Comparison of ENCODE assay signal across 9 mouse cellular contexts in the genomic region with DNA sequence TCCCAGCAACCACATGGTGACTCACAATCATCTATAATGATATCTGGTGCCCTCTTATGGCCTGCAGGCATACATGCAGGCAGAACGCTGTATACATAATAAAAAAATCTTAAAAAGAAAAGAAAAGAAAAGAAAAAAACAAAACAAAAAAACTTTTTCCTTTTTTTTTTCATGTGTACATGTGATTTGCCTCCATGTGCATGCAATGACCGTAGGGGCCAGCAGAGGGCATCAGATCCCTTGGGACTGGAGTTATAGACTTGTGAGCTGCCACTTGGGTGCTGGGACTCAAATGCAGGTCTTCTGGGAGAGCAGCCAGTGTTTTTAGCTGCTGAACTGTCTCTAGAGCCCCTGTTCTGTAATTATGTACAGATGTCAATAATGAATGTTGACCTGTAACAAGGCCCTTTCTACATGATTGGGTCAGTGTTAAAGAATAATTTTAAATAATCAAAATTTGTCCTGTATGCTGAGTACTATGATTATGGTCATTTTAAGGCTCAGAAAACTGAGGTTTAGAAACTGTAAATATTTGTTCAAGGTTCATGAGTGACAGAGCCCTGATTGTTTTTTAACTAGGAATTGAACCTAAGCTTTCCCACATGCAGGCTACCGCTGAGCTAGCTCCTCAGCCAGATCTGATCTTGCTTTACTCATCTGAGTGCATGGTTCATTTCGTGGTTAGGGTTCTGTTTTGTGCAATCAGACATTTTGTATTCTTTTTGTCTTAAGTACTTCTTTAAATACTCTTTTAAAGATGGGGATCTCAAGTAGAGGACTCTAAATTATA. TPM values are rescaled to one million over a fixed set of nuclear protein-coding genes. Genes with fewer than 3 reads are reported as not detected.
DNase-seq lines count a peak whose midpoint lies in the region; ATAC-seq and TF ChIP-seq lines count a peak whose summit lies in the region.
"Had no signal": no experiment of that assay in that cellular context is flagged by ENCODE, and none has a peak within 500 bp of the region (broad histone marks: within the 10 kb centered on the region; RNA-seq: fewer than 3 reads in every experiment).

No protein-coding gene starts in this region.

- H3K9me3 ChIP-seq in forebrain, postnatal 0 days (ENCODE audit: low read length): no peaks in the 10 kb centered on the region
- no peaks in the 10 kb centered on the region for H3K9me3 ChIP-seq in forebrain, embryonic 11.5 days (ENCODE audit: control insufficient read depth, low read length)
- no peaks in the 10 kb centered on the region for H3K9me3 ChIP-seq in liver, embryonic 14.5 days (ENCODE audit: control insufficient read depth, low read length)

- no peak overlapping the region for H3K4me2 ChIP-seq in forebrain, postnatal 0 days (ENCODE audit: low read depth)
- H3K4me2 ChIP-seq in forebrain, embryonic 11.5 days (ENCODE audit: low read depth, low read length, severe bottlenecking): no peak overlapping the region
- no peak overlapping the region for H3K4me2 ChIP-seq in liver, embryonic 14.5 days (ENCODE audit: low read depth)
- H3K4me2 ChIP-seq: heart, embryonic 13.5 days had no signal

- TF ChIP-seq EP300 in liver, embryonic 14.5 days (IDR thresholded peaks at IDR 0.05; ENCODE audit: low read depth): no peak

- H3K9ac ChIP-seq in forebrain, postnatal 0 days: no peak overlapping the region
- no peak overlapping the region for H3K9ac ChIP-seq in forebrain, embryonic 11.5 days (ENCODE audit: low read length)
- H3K9ac ChIP-seq in liver, embryonic 14.5 days (replicated peaks): no peak overlapping the region
- H3K9ac ChIP-seq: heart, embryonic 13.5 days had no signal

- WGBS in forebrain, postnatal 0 days: 78% methylated on average over 4 of the region's 4 CpGs
- 76% methylated on average over 4 of the region's 4 CpGs for WGBS in forebrain, embryonic 11.5 days
- 54% methylated on average over 4 of the region's 4 CpGs for WGBS in liver, embryonic 14.5 days (ENCODE audit: insufficient replicate concordance)

- no peak for DNase-seq in forebrain, postnatal 0 days
- no peak for DNase-seq in forebrain, embryonic 11.5 days (ENCODE audit: low spot score)
- DNase-seq in right cerebral cortex, postnatal 4 days: peak; percentile 5
- no peak for DNase-seq in right cerebral cortex, postnatal 36 days (ENCODE audit: low spot score in 2 of 2)
- DNase-seq in liver, embryonic 14.5 days (ENCODE audit: low read depth in 3 of 3, low spot score in 3 of 3): no peak
- DNase-seq in thymus, postnatal 14 days: peak; percentile 61
- no peak for DNase-seq in ovary, postnatal 10 days (ENCODE audit: low spot score)
- no peak for DNase-seq in left cerebral cortex, postnatal 14 days (ENCODE audit: low spot score in 2 of 2)

- no peak overlapping the region for H3K4me3 ChIP-seq in forebrain, postnatal 0 days (ENCODE audit: low read depth, low read length)
- H3K4me3 ChIP-seq in forebrain, embryonic 11.5 days (ENCODE audit: low read depth, low read length): no peak overlapping the region
- no peak overlapping the region for H3K4me3 ChIP-seq in liver, embryonic 14.5 days (ENCODE audit: insufficient read depth in 1 of 2, low read depth in 2 of 2, low read length in 2 of 2)
- H3K4me3 ChIP-seq: heart, embryonic 13.5 days had no signal

- no peak for ATAC-seq in forebrain, postnatal 0 days
- no peak for ATAC-seq in forebrain, embryonic 11.5 days (replicated peaks; ENCODE audit: low FRiP score)
- ATAC-seq in liver, embryonic 14.5 days (ENCODE audit: insufficient read depth): no peak

- 0 out of 2 replicates have a peak, but pooled peaks have one; percentile 16 for TF ChIP-seq CTCF in forebrain, postnatal 0 days (IDR thresholded peaks at IDR 0.05; ENCODE audit: low read depth)
- TF ChIP-seq CTCF in liver, embryonic 14.5 days (IDR thresholded peaks at IDR 0.05; ENCODE audit: low read depth): peak; percentile 74

- no peaks in the 10 kb centered on the region for H3K27me3 ChIP-seq in forebrain, postnatal 0 days (ENCODE audit: insufficient read depth, low read length)
- H3K27me3 ChIP-seq in forebrain, embryonic 11.5 days (ENCODE audit: control insufficient read depth, insufficient read depth, low read length): no peaks in the 10 kb centered on the region
- no peaks in the 10 kb centered on the region for H3K27me3 ChIP-seq in liver, embryonic 14.5 days (ENCODE audit: control insufficient read depth, insufficient read depth, low read length)
- H3K27me3 ChIP-seq: heart, embryonic 13.5 days had no signal

- H3K4me1 ChIP-seq in forebrain, postnatal 0 days (ENCODE audit: insufficient read depth): no peaks in the 10 kb centered on the region
- no peaks in the 10 kb centered on the region for H3K4me1 ChIP-seq in forebrain, embryonic 11.5 days (replicated peaks; ENCODE audit: control insufficient read depth, insufficient read depth, low read length)
- H3K4me1 ChIP-seq in liver, embryonic 14.5 days (replicated peaks; ENCODE audit: control insufficient read depth in 2 of 2, insufficient read depth in 2 of 2, low read length in 1 of 2): peaks cover 0 to 5% of the 10 kb centered on the region in 2 experiments; a peak in 1 of 4 replicates

- no peak overlapping the region for H3K27ac ChIP-seq in forebrain, postnatal 0 days (ENCODE audit: low read depth, low read length)
- no peak overlapping the region for H3K27ac ChIP-seq in forebrain, embryonic 11.5 days (ENCODE audit: low read depth, low read length)
- H3K27ac ChIP-seq in liver, embryonic 14.5 days: no peak overlapping the region
- H3K27ac ChIP-seq: heart, embryonic 13.5 days had no signal

- H3K36me3 ChIP-seq in forebrain, postnatal 0 days (ENCODE audit: insufficient read depth): no peaks in the 10 kb centered on the region
- H3K36me3 ChIP-seq in forebrain, embryonic 11.5 days (ENCODE audit: control insufficient read depth, insufficient read depth, low read length): no peaks in the 10 kb centered on the region
- no peaks in the 10 kb centered on the region for H3K36me3 ChIP-seq in liver, embryonic 14.5 days (replicated peaks; ENCODE audit: control insufficient read depth, insufficient read depth, low read depth)
- H3K36me3 ChIP-seq: heart, embryonic 13.5 days had no signal

- intact Hi-C loops in left cerebral cortex, postnatal 14 days (cut with DNase I): loop anchor here (5.0 kb wide), 3 partner anchors 104 to 294 kb away; no protein-coding TSS in a partner anchor

RNA-seq across cellular contexts. Expression of gene Fdx1, which starts 30.3 kb away (rescaled TPM):
- total RNA-seq in forebrain, postnatal 0 days (2014; rRNA removed): 22.8 and 23.0 TPM in 2 replicates
- 45.2 and 52.2 TPM in 2 replicates for polyA plus RNA-seq in forebrain, postnatal 0 days (2015; fragmentation: Nextera tagmentation; extraction: Ambion mirVana)
- 50.1 and 51.4 TPM in 2 replicates for polyA plus RNA-seq in forebrain, embryonic 11.5 days (2014; fragmentation: Nextera tagmentation; extraction: Ambion mirVana)
- polyA plus RNA-seq in liver, embryonic 14.5 days (2012; rRNA removed): 8.6 and 12.0 TPM in 2 replicates
- 35.6 and 36.4 TPM in 2 replicates for polyA plus RNA-seq in liver, embryonic 14.5 days (2014; fragmentation: Nextera tagmentation; extraction: Ambion mirVana)
- 10 to 100 TPM; 14.0 to 16.3 TPM for total RNA-seq in left cerebral cortex, postnatal 14 days (2021)

RNA-seq across cellular contexts. Expression of gene Rdx, which starts 53.3 kb away (rescaled TPM):
- 75.4 and 84.6 TPM in 2 replicates for total RNA-seq in forebrain, postnatal 0 days (2014; rRNA removed)
- 66.9 and 81.7 TPM in 2 replicates for polyA plus RNA-seq in forebrain, postnatal 0 days (2015; fragmentation: Nextera tagmentation; extraction: Ambion mirVana)
- 192 and 209 TPM in 2 replicates for polyA plus RNA-seq in forebrain, embryonic 11.5 days (2014; fragmentation: Nextera tagmentation; extraction: Ambion mirVana)
- 18.2 and 28.0 TPM in 2 replicates for polyA plus RNA-seq in liver, embryonic 14.5 days (2012; rRNA removed)
- polyA plus RNA-seq in liver, embryonic 14.5 days (2014; fragmentation: Nextera tagmentation; extraction: Ambion mirVana): 69.6 and 72.5 TPM in 2 replicates
- 10 to 100 TPM; 42.7 to 52.9 TPM for total RNA-seq in left cerebral cortex, postnatal 14 days (2021)

Comparison
In these comparisons a context has a peak if more than half of its experiments do, and no peak if none do; other contexts are left out.
1. DNase-seq: peak in right cerebral cortex, postnatal 4 days (single experiment) and thymus, postnatal 14 days (single experiment); none in forebrain, postnatal 0 days (single experiment), forebrain, embryonic 11.5 days (single experiment), right cerebral cortex, postnatal 36 days (0 of 2), liver, embryonic 14.5 days (0 of 3), ovary, postnatal 10 days (single experiment) and left cerebral cortex, postnatal 14 days (0 of 2).